Mouse (Mus musculus) gastrocnemius, adult 2 months (tissue): Measurements from ENCODE around the gene Elob. TPM values are rescaled to one million over a fixed set of nuclear protein-coding genes. Genes with fewer than 3 reads are reported as not detected.

Experiments used
- DNase-seq: peaks from one replicate; pipeline ENCODE4 v3.0.0; 2022
- H3K27ac ChIP-seq: fragments of 200-600 bp; 2 replicates; pipeline ENCODE4 v1.8.1; 2022; ENCODE audit warnings: mild to moderate bottlenecking
- H3K4me3 ChIP-seq: fragments of 200-600 bp; 2 replicates; pipeline ENCODE4 v1.8.1; 2022; ENCODE audit warnings: mild to moderate bottlenecking, moderate library complexity
- CTCF ChIP-seq: fragments of 200-600 bp; IDR thresholded peaks from 2 replicates; pipeline ENCODE4 v1.8.1; 2022; ENCODE audit warnings: antibody characterized with exemption, mild to moderate bottlenecking, moderate library complexity
- intact Hi-C: fragments of 180-260 bp; cut with DNase I; formaldehyde crosslinking; loops from one replicate; pipeline ENCODE4 v1.15.1; 2025
- microRNA-seq: library from miRNA; unstranded; fragments of <30 nt; microRNA quantifications from one replicate; pipeline ENCODE4 v1.2.0, GENCODE M21; 2021
- total RNA-seq, 2 experiments: library from RNA; stranded (reverse); gene quantifications; 2 replicates each; pipeline ENCODE4 v1.2.3; 2021

The Elob gene
- total RNA-seq, 2 experiments from 2014 or later: 296 to 351 TPM

DNA sequence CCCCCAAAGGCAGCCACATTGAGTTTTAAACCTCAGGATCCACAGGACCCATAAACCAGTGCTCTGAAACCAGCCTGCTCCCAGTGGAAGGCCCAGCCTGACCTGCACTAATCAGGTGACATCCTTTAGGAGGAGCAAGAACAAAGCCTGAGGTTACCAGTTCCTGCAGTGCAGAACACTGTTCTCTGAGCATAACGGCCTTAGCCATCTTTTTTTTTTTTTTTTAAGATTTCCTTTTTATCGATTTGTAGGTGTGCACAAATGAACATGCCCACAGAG is 37.9 kb downstream of the Elob start:
- Histone ChIP-seq H3K27ac (peak overlapping the region; percentile 85), H3K4me3 (peak overlapping the region; percentile 73)
- intact Hi-C loops: loop anchor here (5.0 kb wide), 1 partner anchor 41 kb away; no protein-coding TSS in a partner anchor
- TF ChIP-seq CTCF: no peak
- no peak for DNase-seq

DNA sequence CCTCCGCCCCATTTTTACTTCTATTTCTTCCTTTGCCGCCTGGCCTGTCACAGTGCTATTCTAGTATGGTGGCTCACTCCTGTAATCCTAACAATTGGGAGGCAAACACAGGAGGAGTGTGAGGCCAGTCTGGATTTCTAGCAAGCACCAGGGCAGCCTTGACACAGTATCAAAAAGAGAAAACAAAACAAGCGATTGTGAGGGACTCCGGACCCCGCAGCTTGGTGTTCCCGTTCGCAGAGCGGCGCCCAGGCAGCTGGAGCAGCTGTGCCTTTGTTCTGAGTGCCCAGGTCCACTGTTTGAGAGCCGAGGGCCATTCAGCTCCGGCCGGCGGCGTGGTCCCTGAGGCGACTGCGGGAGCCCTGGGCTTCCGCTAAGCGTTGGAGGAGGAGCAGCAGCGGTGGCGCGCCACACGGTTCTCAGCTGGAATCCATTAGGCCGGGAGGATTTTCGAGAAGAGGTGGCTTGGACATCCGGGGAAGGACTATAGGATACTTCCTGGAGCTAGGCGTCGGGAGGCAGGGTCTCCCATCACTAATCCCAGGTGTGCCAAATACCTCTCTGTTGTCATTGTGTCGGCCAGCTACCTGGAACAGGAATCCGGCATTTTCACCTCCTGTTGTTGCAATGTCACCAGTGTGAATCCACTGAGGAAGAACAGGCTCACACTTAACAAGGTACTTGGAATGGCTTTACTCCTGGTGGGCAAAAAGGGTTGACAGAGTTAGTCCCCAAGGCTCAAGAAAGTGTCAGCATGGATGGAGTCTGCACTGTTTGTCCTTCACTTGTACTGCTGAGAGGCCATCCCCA is 38.5 kb downstream of the Elob start, which contains the start of gene Srrm2:
Srrm2 (plus strand) TSS at position 264 of the 810 bp plus-strand sequence.
- TF ChIP-seq CTCF: no peak
- Histone ChIP-seq H3K4me3 (peak within 1 kb of the TSS; percentile 73), H3K27ac (peak within 1 kb of the TSS; percentile 85)
- intact Hi-C loops: loop anchor here (5.0 kb wide), 1 partner anchor 42 kb away; no protein-coding TSS in a partner anchor
- peak; percentile 71 for DNase-seq

- no peak for TF ChIP-seq CTCF
- Histone ChIP-seq H3K4me3 (peak overlapping the region; percentile 73), H3K27ac (peak overlapping the region; percentile 85)
- no peak for DNase-seq
- intact Hi-C loops: loop anchor here (5.0 kb wide), 1 partner anchor 42 kb away; no protein-coding TSS in a partner anchor
Measured at GRCm38 (mm10) chr17:23789749-23790268, 39.1 kb downstream of the Elob start.

- DNase-seq: no peak
- intact Hi-C loops: no loop called here
- Histone ChIP-seq H3K4me3 (no peak overlapping the region), H3K27ac (no peak overlapping the region)
- TF ChIP-seq CTCF: no peak
Measured at GRCm38 (mm10) chr17:23788973-23789372, 40.0 kb downstream of the Elob start.

DNA sequence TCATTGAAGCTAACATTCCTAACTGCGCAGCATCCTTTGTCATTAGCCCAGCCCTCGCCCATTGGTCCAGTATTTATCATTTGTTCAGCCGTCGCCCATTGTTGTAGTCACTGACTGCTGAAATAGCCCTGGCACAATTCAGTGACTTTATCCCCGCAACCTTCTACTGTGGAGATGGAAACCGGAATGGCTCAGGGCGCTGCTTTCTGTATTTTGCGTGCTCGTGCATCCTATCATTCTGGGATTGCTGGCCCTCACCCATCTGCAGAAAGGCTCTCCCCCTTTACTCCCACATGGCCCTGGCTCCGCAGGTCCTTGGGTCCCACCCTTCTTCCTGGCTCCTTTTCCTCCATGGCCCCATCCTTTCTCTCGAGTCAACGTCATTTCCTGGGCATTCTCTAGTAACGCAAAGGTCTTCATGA is 42.4 kb downstream of the Elob start:
- intact Hi-C loops: no loop called here
- no peak for DNase-seq

GRCm38 (mm10) chr17:23785561-23786471 is 43.1 kb downstream of the Elob start, which contains the start of gene Flywch2:
TSS of gene Flywch2 (minus strand) at chr17:23786081.
- intact Hi-C loops: no loop called here
- Histone ChIP-seq H3K27ac (peak within 1 kb of the TSS; percentile 56), H3K4me3 (peak within 1 kb of the TSS; percentile 72)
- DNase-seq: peak; percentile 68
- peak; percentile 32; the same call in 1 of the 2 replicates for TF ChIP-seq CTCF

More for the DNA sequence above, 42.4 kb downstream of the Elob start:
- Histone ChIP-seq H3K4me3 (peak overlapping the region; percentile 72), H3K27ac (peak overlapping the region; percentile 56)
- no peak for TF ChIP-seq CTCF

GRCm38 (mm10) chr17:23783352-23783751 is 45.6 kb downstream of the Elob start:
- intact Hi-C loops: no loop called here
- no peak for DNase-seq
- no peak overlapping the region for H3K27ac ChIP-seq
- no peak for TF ChIP-seq CTCF
- H3K4me3 ChIP-seq: no peak overlapping the region

GRCm38 (mm10) chr17:23778447-23778846 is 50.5 kb downstream of the Elob start:
- no peak for DNase-seq
- intact Hi-C loops: no loop called here
- Histone ChIP-seq H3K4me3 (no peak overlapping the region), H3K27ac (no peak overlapping the region)
- no peak for TF ChIP-seq CTCF

GRCm38 (mm10) chr17:23777141-23777540 is 51.8 kb downstream of the Elob start:
- intact Hi-C loops: no loop called here
- no peak overlapping the region for H3K27ac ChIP-seq
- H3K4me3 ChIP-seq: no peak overlapping the region
- no peak for TF ChIP-seq CTCF
- no peak for DNase-seq

- no peak overlapping the region for H3K27ac ChIP-seq
- intact Hi-C loops: no loop called here
- no peak for DNase-seq
Measured at GRCm38 (mm10) chr17:23776216-23776615, 52.7 kb downstream of the Elob start.

More at GRCm38 (mm10) chr17:23776216-23776615, 52.7 kb downstream of the Elob start:
- no peak overlapping the region for H3K4me3 ChIP-seq
- TF ChIP-seq CTCF: no peak

Small RNA genes within 50 kb of the gene (microRNA-seq; reads per million reads assigned to microRNA genes)
- not detected for gene Mir5125

Other genes with a start within 250 kb of the Elob start
- 1 to 10 TPM; 1.5 to 2.1 TPM for gene Zfp13, start 229.6 kb downstream of the Elob start, total RNA-seq
- not detected for gene Zscan10, start 228.3 kb downstream of the Elob start, total RNA-seq
- gene Mmp25, start 183.9 kb downstream of the Elob start, total RNA-seq: under 1 TPM in 1 of 2 experiments, not detected in 1; 0.06 TPM
- not detected for gene Bicdl2, start 168.6 kb downstream of the Elob start, total RNA-seq
- 100 to 1,000 TPM; 112 to 137 TPM for gene Hcfc1r1, start 155.5 kb downstream of the Elob start, total RNA-seq
- gene Thoc6, start 155.3 kb downstream of the Elob start, total RNA-seq: 1 to 10 TPM; 6.3 to 8.8 TPM
- gene Tnfrsf12a, start 151.7 kb downstream of the Elob start, total RNA-seq: 10 to 100 TPM; 19.5 to 27.5 TPM
- gene Cldn6, start 149.9 kb downstream of the Elob start, total RNA-seq: not detected
- under 1 TPM; 0.15 to 0.17 TPM for gene Cldn9, start 145.1 kb downstream of the Elob start, total RNA-seq
- gene 1520401A03Rik, start 106.4 kb downstream of the Elob start, total RNA-seq: not detected
- under 1 TPM; 0.53 to 0.64 TPM for gene Pkmyt1, start 102.8 kb downstream of the Elob start, total RNA-seq
- gene Paqr4, start 88.3 kb downstream of the Elob start, total RNA-seq: 1 to 10 TPM; 2.7 to 4.0 TPM
- gene Kremen2, start 83.3 kb downstream of the Elob start, total RNA-seq: not detected
- gene Flywch1, start 57.5 kb downstream of the Elob start, total RNA-seq: 10 to 100 TPM; 43.3 to 50.4 TPM
- under 1 TPM; 0.47 to 0.51 TPM for gene Flywch2, start 43.1 kb downstream of the Elob start, total RNA-seq
- gene Srrm2, start 38.6 kb downstream of the Elob start, total RNA-seq: 100 to 1,000 TPM; 178 to 227 TPM
- gene Prss33, start 6.9 kb upstream of the Elob start, total RNA-seq: not detected
- gene Prss32, start 14.7 kb upstream of the Elob start, total RNA-seq: not detected
- gene Prss41, start 15.0 kb upstream of the Elob start, total RNA-seq: not detected
- not detected for gene Prss21, start 38.9 kb upstream of the Elob start, total RNA-seq
- gene Dcpp1, start 51.7 kb upstream of the Elob start, total RNA-seq: not detected
- gene Dcpp2, start 51.7 kb upstream of the Elob start, total RNA-seq: not detected
- gene Dcpp3, start 88.3 kb upstream of the Elob start, total RNA-seq: not detected
- gene Sbp, start 112.5 kb upstream of the Elob start, total RNA-seq: not detected
- gene Sbpl, start 126.1 kb upstream of the Elob start, total RNA-seq: not detected
- not detected for gene Prss30, start 151.4 kb upstream of the Elob start, total RNA-seq
- not detected for gene Prss22, start 169.0 kb upstream of the Elob start, total RNA-seq
- gene Prss27, start 209.0 kb upstream of the Elob start, total RNA-seq: not detected
- gene Kctd5, start 244.3 kb upstream of the Elob start, total RNA-seq: 10 to 100 TPM in 1 of 2 experiments, 1 to 10 TPM in 1; 6.9 to 10.4 TPM